Mouse (Mus musculus) subcutaneous adipose tissue, adult 2 months (tissue): ENCODE measurements around the gene Slc7a4. TPM values are rescaled to one million over a fixed set of nuclear protein-coding genes. Genes with fewer than 3 reads are reported as not detected.

Source experiments
- polyA plus RNA-seq: library from polyadenylated mRNA; depleted of rRNA; stranded (reverse); fragments of >200 nt; gene quantifications from 2 replicates; pipeline ENCODE4 v1.2.3, GENCODE M21; 2012; ENCODE audit warnings: low replicate concordance; rRNA removed

Gene Slc7a4
- polyA plus RNA-seq: 2.4 and 19.4 TPM in 2 replicates

DNA sequence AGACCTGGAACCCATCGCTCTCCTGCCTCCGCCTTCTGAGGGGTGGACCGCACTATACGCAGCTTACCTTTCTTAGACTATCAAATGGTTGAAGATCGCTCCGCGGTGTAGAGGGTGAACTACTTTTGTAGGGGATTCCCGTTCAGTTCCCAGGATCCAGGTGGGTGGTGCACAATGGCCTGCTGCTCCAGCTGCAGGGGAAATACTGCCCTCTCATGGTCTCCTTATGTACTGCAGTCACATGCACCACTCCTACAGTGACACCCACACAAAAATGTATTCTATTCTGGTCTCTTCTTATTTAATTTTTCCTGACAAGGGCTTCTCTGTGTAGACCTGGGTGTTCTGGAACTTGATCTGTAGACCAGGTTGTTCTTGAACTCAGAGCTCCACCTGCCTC lies at the start of gene Slc7a4:
TSS of gene Slc7a4 (minus strand) at position 151 of the 400 bp plus-strand sequence.

DNA sequence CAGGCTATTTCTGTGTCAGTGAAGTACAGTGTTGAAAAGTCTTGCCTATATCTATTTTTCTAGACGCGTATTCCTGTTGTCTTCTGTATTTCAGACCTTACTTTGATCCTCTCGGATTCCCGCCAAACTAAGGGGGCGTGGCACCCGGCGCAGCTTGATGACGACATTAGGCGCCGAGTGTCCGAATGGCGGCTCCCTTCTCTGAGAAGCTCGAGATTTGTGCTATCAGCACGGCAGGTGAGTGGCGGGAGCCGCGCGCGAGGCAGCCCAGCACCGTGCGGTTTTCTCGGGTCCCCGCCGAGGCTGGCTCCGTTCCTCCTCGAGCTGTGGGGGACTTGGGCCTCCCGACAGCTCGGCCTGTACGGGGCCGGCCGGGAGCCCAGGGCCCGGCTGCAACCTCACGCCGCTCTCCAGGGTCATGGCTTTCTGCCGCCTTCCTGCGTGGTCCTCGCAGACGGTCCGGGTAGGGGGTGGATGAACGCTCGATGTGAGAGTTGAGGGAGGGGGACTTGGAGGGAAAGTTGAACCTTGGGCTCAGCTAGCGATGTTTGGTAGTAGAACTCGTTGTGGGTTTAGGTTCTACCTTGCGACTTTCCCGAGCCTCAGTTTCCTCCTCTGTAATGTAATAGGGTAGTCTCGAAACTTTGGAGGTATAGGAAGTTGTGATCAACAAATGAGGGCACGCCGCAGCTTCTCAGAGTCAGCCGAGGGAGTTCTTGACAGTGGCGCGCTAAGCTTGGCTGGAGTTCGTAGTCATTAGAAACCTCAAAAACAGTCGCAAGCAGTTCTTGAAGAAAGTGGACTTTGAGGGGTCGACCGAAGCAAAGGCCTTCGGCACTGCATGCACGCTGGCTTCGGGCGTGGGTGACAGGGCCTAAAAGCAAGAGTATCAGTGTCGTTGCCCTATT lies 36.4 kb upstream of the Slc7a4 start, which contains the start of gene Smpd4:
TSS of gene Smpd4 (plus strand) at position 157 of the 908 bp plus-strand sequence.

GRCm38 (mm10) chr16:17561751-17562208 lies 21.2 kb downstream of the Slc7a4 start, which contains the start of gene P2rx6:
P2rx6 (plus strand) TSS chr16:17561885.

DNA sequence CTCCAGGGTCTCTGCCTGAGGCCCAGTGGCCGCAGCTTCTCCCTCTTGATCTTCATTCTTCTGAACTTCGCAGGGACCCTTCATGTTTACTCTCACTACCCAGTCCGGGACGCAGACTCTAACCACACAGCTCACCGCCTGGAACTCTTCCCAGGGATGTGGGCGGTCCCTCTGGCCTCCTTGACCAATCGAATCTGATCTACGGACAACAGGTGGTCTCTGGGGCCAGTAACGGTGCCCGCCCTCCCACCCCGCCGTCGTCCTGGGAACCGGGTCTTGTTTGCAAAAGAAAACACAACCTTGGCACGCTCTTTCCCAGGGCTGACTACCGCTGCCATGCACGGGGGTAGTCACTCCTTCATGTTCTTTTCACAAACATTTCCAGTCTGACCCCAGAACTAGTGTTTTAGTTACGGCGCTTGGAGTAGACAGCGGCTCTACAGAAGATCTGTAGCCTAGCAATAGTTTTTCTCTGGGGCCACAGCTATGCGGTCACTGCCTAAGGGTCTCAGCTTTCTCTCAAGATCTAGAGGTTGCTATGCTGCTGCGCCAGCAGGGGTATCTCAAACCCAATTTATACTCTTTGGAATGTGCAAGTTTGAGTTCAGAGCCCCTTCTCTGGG lies 21.8 kb downstream of the Slc7a4 start, which contains the start of gene Lrrc74b:
TSS of gene Lrrc74b (minus strand) at position 120 of the 623 bp plus-strand sequence.

DNA sequence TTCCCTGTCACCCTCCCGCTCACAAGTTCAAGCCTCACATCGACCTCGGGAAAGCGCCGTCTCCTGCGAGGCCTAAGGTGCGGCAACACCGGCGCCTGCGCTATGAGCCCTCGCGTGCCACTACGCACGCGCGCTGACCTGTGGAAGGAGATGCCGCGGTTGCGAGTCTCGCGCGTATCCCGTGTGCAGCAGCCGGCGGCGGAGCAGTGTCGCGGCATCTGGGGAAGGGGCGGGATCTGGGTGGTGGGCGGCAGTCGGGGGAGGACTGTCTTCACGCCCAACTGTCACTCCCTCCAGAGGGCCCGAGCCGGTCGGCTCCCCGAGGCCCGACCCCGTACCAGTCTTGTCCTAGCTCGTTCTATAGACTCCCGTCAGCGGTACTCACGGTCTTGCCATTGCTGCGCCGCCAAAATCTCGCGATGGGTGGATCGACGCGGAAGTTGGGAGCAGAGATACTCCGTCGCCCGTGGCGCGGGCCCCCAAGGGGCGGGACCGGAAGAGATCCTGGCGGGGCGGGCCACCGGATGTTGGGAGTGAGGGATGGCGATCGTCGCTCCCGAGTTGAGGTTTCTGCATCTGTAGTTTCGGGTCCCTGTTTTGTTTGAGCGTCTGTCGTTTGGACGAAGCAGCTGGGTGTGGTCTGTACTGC lies 52.2 kb downstream of the Slc7a4 start, which contains the start of gene Thap7:
TSS of gene Thap7 (minus strand) at position 497 of the 649 bp plus-strand sequence.

Other genes with a start within 250 kb of the Slc7a4 start
- gene Snap29, start 177.2 kb downstream of the Slc7a4 start, polyA plus RNA-seq: 8.2 and 8.6 TPM in 2 replicates
- gene Pi4ka, start 176.9 kb downstream of the Slc7a4 start, polyA plus RNA-seq: 80.1 and 84.9 TPM in 2 replicates
- 28.3 and 53.1 TPM in 2 replicates for gene Crkl, start 131.2 kb downstream of the Slc7a4 start, polyA plus RNA-seq
- 0.24 and 0.90 TPM in 2 replicates for gene Aifm3, start 93.6 kb downstream of the Slc7a4 start, polyA plus RNA-seq
- gene Lztr1, start 74.5 kb downstream of the Slc7a4 start, polyA plus RNA-seq: 255 and 288 TPM in 2 replicates
- gene Thap7, start 52.1 kb downstream of the Slc7a4 start, polyA plus RNA-seq: 58.8 and 101 TPM in 2 replicates
- gene Lrrc74b, start 22.0 kb downstream of the Slc7a4 start, polyA plus RNA-seq: 0.33 and 4.0 TPM in 2 replicates
- gene P2rx6, start 21.3 kb downstream of the Slc7a4 start, polyA plus RNA-seq: 9.4 and 30.5 TPM in 2 replicates
- 61.2 and 90.0 TPM in 2 replicates for gene Smpd4, start 36.1 kb upstream of the Slc7a4 start, polyA plus RNA-seq
- 1.4 and 3.2 TPM in 2 replicates for gene Ccdc74a, start 63.3 kb upstream of the Slc7a4 start, polyA plus RNA-seq
- gene Med15, start 149.7 kb upstream of the Slc7a4 start, polyA plus RNA-seq: 78.1 and 93.2 TPM in 2 replicates
- 91.2 and 128 TPM in 2 replicates for gene Klhl22, start 176.4 kb upstream of the Slc7a4 start, polyA plus RNA-seq
- 26.1 and 146 TPM in 2 replicates for gene Scarf2, start 214.1 kb upstream of the Slc7a4 start, polyA plus RNA-seq
- gene B830017H08Rik, start 249.9 kb upstream of the Slc7a4 start, polyA plus RNA-seq: 0.06 TPM in 1 of 2 replicates, not detected in the other